Mouse (Mus musculus) kidney, embryonic 16.5 days (tissue): ENCODE data around the gene Pdgfd. TPM values are rescaled to one million over a fixed set of nuclear protein-coding genes. Genes with fewer than 3 reads are reported as not detected.
A peak's percentile ranks its signal among the peaks of the same experiment; 100 is the strongest.

Source experiments
- ATAC-seq: fragments of 200-750 bp; cut with Nextera tagmentation; 2 replicates; pipeline ENCODE4 v1.8.0; 2017; ENCODE audit warnings: moderate TSS enrichment; ENCODE audit not compliant: low FRiP score, low TSS enrichment
- H3K27ac ChIP-seq: fragments of 300-500 bp; sonication (generic); 2 replicates; pipeline ENCODE4 v1.5.1; 2014; ENCODE audit warnings: low read length
- H3K27me3 ChIP-seq: fragments of 300-500 bp; sonication (generic); 2 replicates; pipeline ENCODE4 v1.6.1; 2014; ENCODE audit warnings: low read length, control low read depth, mixed read lengths; ENCODE audit not compliant: insufficient read depth
- H3K36me3 ChIP-seq: fragments of 300-500 bp; sonication (generic); 2 replicates; pipeline ENCODE4 v1.6.1; 2014; ENCODE audit warnings: low read length, control low read depth, mixed read lengths; ENCODE audit not compliant: insufficient read depth
- H3K4me1 ChIP-seq: fragments of 300-500 bp; sonication (generic); 2 replicates; pipeline ENCODE4 v1.6.1; 2014; ENCODE audit warnings: low read length, control low read depth, mixed read lengths; ENCODE audit not compliant: insufficient read depth
- H3K4me2 ChIP-seq: fragments of 300-500 bp; sonication (generic); replicated peaks from 2 replicates; pipeline ENCODE4 v1.6.1; 2014; ENCODE audit warnings: low read depth, low read length
- H3K4me3 ChIP-seq: fragments of 300-500 bp; sonication (generic); 2 replicates; pipeline ENCODE4 v1.5.1; 2014; ENCODE audit warnings: mild to moderate bottlenecking, low read length
- H3K9ac ChIP-seq: fragments of 300-500 bp; sonication (generic); replicated peaks from 2 replicates; pipeline ENCODE4 v1.6.1; 2014; ENCODE audit warnings: low read length
- H3K9me3 ChIP-seq: fragments of 300-500 bp; sonication (generic); 2 replicates; pipeline ENCODE4 v1.6.1; 2016; ENCODE audit warnings: low read length, control low read depth
- WGBS: fragments of 180-500 bp; shearing (Covaris S2); extraction: QIAGEN DNeasy Blood & Tissue Kit; methylation state at CpG from one replicate; pipeline ENCODE4 v1.1.7; 2014; 5-methylcytosine and 5-hydroxymethylcytosine counted together
- polyA plus RNA-seq: library from polyadenylated mRNA; unstranded; fragments of >200 nt; fragmentation: Nextera tagmentation; extraction: Ambion mirVana; gene quantifications from 2 replicates; pipeline ENCODE4 v1.2.1, GENCODE M21; 2015

The Pdgfd gene
- polyA plus RNA-seq, 1 experiment from 2014 or later, result 20.4 TPM

GRCm38 (mm10) chr9:6406535-6406934, 238.2 kb downstream of the Pdgfd start:
- Histone ChIP-seq H3K36me3 (no peaks in the 10 kb centered on the region), H3K9ac (no peak overlapping the region), H3K4me2 (no peak overlapping the region), H3K27ac (no peak overlapping the region), H3K9me3 (no peaks in the 10 kb centered on the region), H3K27me3 (no peaks in the 10 kb centered on the region), H3K4me3 (no peak overlapping the region), H3K4me1 (peaks cover 3% of the 10 kb centered on the region; the same call in 1 of the 2 replicates)
- 77% methylated on average over 3 of the region's 3 CpGs for WGBS
- ATAC-seq, result no peak

- Histone ChIP-seq H3K27me3 (no peaks in the 10 kb centered on the region), H3K4me1 (no peaks in the 10 kb centered on the region), H3K27ac (no peak overlapping the region), H3K9ac (no peak overlapping the region), H3K4me3 (no peak overlapping the region), H3K36me3 (no peaks in the 10 kb centered on the region), H3K4me2 (no peak overlapping the region), H3K9me3 (no peaks in the 10 kb centered on the region)
- 59% methylated on average over 4 of the region's 4 CpGs for WGBS
- peak; percentile 63; the same call in 1 of the 2 replicates for ATAC-seq
Observed at GRCm38 (mm10) chr9:6407972-6408371, 239.6 kb downstream of the Pdgfd start.

GRCm38 (mm10) chr9:6424606-6425005, 256.2 kb downstream of the Pdgfd start:
- H3K4me1 ChIP-seq, result no peaks in the 10 kb centered on the region
- H3K9ac ChIP-seq, result no peak overlapping the region
- no peak overlapping the region for H3K4me2 ChIP-seq
- no peaks in the 10 kb centered on the region for H3K36me3 ChIP-seq
- no peak overlapping the region for H3K4me3 ChIP-seq
- no peaks in the 10 kb centered on the region; the same call in 1 of the 2 replicates for H3K9me3 ChIP-seq
- H3K27ac ChIP-seq, result no peak overlapping the region
- ATAC-seq, result no peak
- no peaks in the 10 kb centered on the region for H3K27me3 ChIP-seq

Other genes with a start within 250 kb of the Pdgfd start
- gene Ddi1, start 101.3 kb downstream of the Pdgfd start, polyA plus RNA-seq, result 0.14 and 0.15 TPM in 2 replicates